In the genomic region with DNA sequence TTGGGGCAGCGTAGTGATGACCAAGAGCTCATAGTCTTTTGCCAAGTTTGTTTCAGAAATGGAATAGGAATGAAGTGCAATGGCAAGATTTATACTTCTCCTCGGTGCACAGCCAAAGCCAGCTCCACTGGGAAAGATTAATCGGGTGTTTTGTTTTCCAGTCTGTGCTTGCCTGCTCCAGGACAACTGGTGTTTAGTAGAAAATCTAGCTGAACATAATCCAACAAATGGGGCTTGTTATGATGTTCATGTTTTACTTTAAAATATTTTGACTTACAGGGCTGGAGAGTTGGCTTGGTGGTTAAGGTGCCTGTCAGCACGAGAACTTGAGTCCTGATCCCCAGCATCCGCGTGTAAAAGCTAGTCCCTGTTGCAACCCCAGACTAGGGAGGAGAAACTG, we compare ENCODE assay signal across 16 mouse cellular contexts.
A peak's percentile ranks its signal among the peaks of the same experiment; 100 is the strongest.
DNase-seq lines count a peak whose midpoint lies in the region; ATAC-seq lines count a peak whose summit lies in the region.
"Had no signal": no experiment of that assay in that cellular context is flagged by ENCODE, and none has a peak within 500 bp of the region (broad histone marks: within the 10 kb centered on the region; RNA-seq: fewer than 3 reads in every experiment).

No protein-coding gene starts in this region.

- no peaks in the 10 kb centered on the region for H3K27me3 ChIP-seq in neural tube, embryonic 15.5 days (replicated peaks)
- no peaks in the 10 kb centered on the region for H3K27me3 ChIP-seq in midbrain, embryonic 15.5 days (replicated peaks)
- H3K27me3 ChIP-seq: embryonic facial prominence, embryonic 12.5 days; limb, embryonic 12.5 days; neural tube, embryonic 12.5 days had no signal

- H3K9me3 ChIP-seq in neural tube, embryonic 15.5 days (replicated peaks) = no peaks in the 10 kb centered on the region
- H3K9me3 ChIP-seq in midbrain, embryonic 15.5 days = no peaks in the 10 kb centered on the region
- H3K9me3 ChIP-seq: embryonic facial prominence, embryonic 12.5 days; limb, embryonic 12.5 days; neural tube, embryonic 12.5 days had no signal

- H3K4me2 ChIP-seq in neural tube, embryonic 15.5 days = no peak overlapping the region
- H3K4me2 ChIP-seq in midbrain, embryonic 15.5 days = no peak overlapping the region
- H3K4me2 ChIP-seq: embryonic facial prominence, embryonic 12.5 days; limb, embryonic 12.5 days; midbrain, embryonic 11.5 days; neural tube, embryonic 12.5 days had no signal

- no peak overlapping the region for H3K27ac ChIP-seq in neural tube, embryonic 15.5 days (replicated peaks)
- H3K27ac ChIP-seq in midbrain, embryonic 15.5 days = no peak overlapping the region
- H3K27ac ChIP-seq: embryonic facial prominence, embryonic 12.5 days; limb, embryonic 12.5 days; neural tube, embryonic 12.5 days had no signal

- ATAC-seq in neural tube, embryonic 15.5 days (ENCODE audit: low FRiP score) = no peak
- no peak for ATAC-seq in frontal cortex, adult (ENCODE audit: low TSS enrichment)
- no peak for ATAC-seq in midbrain, embryonic 15.5 days (replicated peaks)
- ATAC-seq: forebrain, embryonic 16.5 days; intestine, postnatal 0 days had no signal

- H3K4me1 ChIP-seq in neural tube, embryonic 15.5 days = no peaks in the 10 kb centered on the region
- no peaks in the 10 kb centered on the region for H3K4me1 ChIP-seq in midbrain, embryonic 15.5 days
- H3K4me1 ChIP-seq: neural tube, embryonic 12.5 days had no signal

- no peak overlapping the region for H3K4me3 ChIP-seq in neural tube, embryonic 15.5 days (replicated peaks)
- H3K4me3 ChIP-seq in midbrain, embryonic 15.5 days = no peak overlapping the region
- H3K4me3 ChIP-seq: embryonic facial prominence, embryonic 12.5 days; limb, embryonic 12.5 days; neural tube, embryonic 12.5 days had no signal

- WGBS in neural tube, embryonic 15.5 days = 81% methylated on average over 6 of the region's 6 CpGs
- WGBS in midbrain, embryonic 15.5 days = 91% methylated on average over 6 of the region's 6 CpGs

- no peak overlapping the region for H3K9ac ChIP-seq in neural tube, embryonic 15.5 days (replicated peaks)
- H3K9ac ChIP-seq in midbrain, embryonic 15.5 days = no peak overlapping the region
- H3K9ac ChIP-seq: embryonic facial prominence, embryonic 12.5 days; limb, embryonic 12.5 days; neural tube, embryonic 12.5 days had no signal

- H3K36me3 ChIP-seq in neural tube, embryonic 15.5 days = no peaks in the 10 kb centered on the region
- no peaks in the 10 kb centered on the region for H3K36me3 ChIP-seq in midbrain, embryonic 15.5 days (replicated peaks)
- H3K36me3 ChIP-seq: embryonic facial prominence, embryonic 12.5 days; limb, embryonic 12.5 days; neural tube, embryonic 12.5 days had no signal

- peak; percentile 32 to 87 for DNase-seq in adrenal gland, adult (ENCODE audit: inconsistent age in 2 of 2, low spot score in 1 of 2)
- no peak for DNase-seq in adrenal gland, adult 18-20 months (ENCODE audit: low spot score in 2 of 2)
- peak; percentile 48 for DNase-seq in urinary bladder, postnatal 14 days (ENCODE audit: low spot score)
- DNase-seq in urinary bladder, adult 2 months (ENCODE audit: low spot score) = no peak
- peak; percentile 46 for DNase-seq in kidney, postnatal 10 days
- DNase-seq: cerebellum, adult 18-20 months; thymus, adult 18-20 months had no signal

Comparison
In these comparisons a context has a peak if more than half of its experiments do, and no peak if none do; other contexts are left out.
1. DNase-seq: peak in adrenal gland, adult (2 of 2), urinary bladder, postnatal 14 days (single experiment) and kidney, postnatal 10 days (single experiment); none in adrenal gland, adult 18-20 months (0 of 2) and urinary bladder, adult 2 months (single experiment).